Mouse (Mus musculus): ENCODE results near the gene Taok3.

DNA sequence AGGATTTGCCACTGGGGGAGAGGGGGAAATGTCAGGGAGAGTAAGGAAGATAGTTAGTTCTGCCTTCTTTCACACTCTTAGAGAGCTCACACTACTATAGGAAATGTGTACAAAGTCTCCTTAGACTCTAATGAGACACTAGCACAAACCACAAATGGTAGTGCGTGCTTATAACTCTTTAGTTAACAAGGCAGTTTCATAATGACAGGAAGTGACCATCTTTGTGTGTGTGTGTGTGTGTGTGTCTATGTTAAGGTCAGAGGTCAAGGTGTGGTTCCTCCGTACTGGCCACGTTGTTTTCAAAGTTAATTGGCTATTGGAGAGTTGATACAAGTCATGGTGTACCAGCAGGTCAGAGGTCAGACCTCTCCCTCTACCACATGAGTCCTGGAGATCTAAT is 30.8 kb upstream of the Taok3 start:
- TF ChIP-seq CTCF (conservative IDR thresholded peaks at IDR 0.05; ENCODE audit: insufficient read depth, insufficient read length, low read depth, low read length): no peak
- TF ChIP-seq POLR2A (IDR thresholded peaks at IDR 0.05; ENCODE audit: low read depth, low read length): no peak

Measured in kidney, adult 2 months (tissue).